Mouse (Mus musculus) C2C12 (cell line): ENCODE data around the gene Hoxd11.

Experiments
- CEBPB ChIP-seq: IDR thresholded peaks from one replicate; pipeline ENCODE4 v1.6.1; 2011; ENCODE audit warnings: low read depth, mild to moderate bottlenecking, control low read depth, moderate library complexity
- CTCF ChIP-seq: IDR thresholded peaks from one replicate; pipeline ENCODE4 v1.5.1; 2011; ENCODE audit not compliant: control insufficient read depth, insufficient read depth, insufficient read length
- MAX ChIP-seq: IDR thresholded peaks from one replicate; pipeline ENCODE4 v1.6.1; 2011; ENCODE audit warnings: mild to moderate bottlenecking, control low read depth
- MYOD1 ChIP-seq: IDR thresholded peaks from one replicate; pipeline ENCODE4 v1.6.1; 2011; ENCODE audit warnings: low read depth; ENCODE audit not compliant: control insufficient read depth, insufficient read length
- MYOG ChIP-seq: IDR thresholded peaks from one replicate; pipeline ENCODE4 v1.6.1; 2011; ENCODE audit not compliant: control insufficient read depth, insufficient read length; ENCODE audit errors: extremely low read depth
- USF1 ChIP-seq: IDR thresholded peaks from one replicate; pipeline ENCODE4 v1.6.1; 2011; ENCODE audit warnings: low read depth, mild to moderate bottlenecking, control low read depth, moderate library complexity

DNA sequence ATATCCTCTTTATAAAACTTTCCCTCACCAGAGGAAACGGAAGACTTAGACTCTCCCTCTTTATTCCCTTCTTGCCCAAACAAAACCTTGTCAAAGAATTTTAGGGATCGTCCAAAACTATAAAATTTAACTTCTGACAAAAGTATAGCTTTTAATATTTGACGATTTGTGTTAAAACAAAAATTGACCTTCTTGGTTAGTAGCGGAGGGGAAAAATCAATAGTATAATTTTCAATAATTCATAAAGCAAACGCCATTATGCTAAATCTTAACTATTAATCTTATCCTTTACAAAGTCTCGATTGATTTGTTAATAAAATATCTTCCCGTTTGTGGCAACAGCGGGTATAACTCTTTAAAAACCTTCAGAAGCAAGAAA, 11.0 kb downstream of the Hoxd11 start:
- TF ChIP-seq CTCF (no peak), USF1 (no peak), MAX (no peak), MYOD1 (no peak), CEBPB (no peak), MYOG (no peak)
